In genomic region chr2:75028151-75028550, GRCm38 (mm10) we compare ENCODE assay signal across 23 mouse cellular contexts.
A peak's percentile ranks its signal among the peaks of the same experiment; 100 is the strongest.
DNase-seq lines count a peak whose midpoint lies in the region; ATAC-seq and TF ChIP-seq lines count a peak whose summit lies in the region.
"Had no signal": no experiment of that assay in that cellular context is flagged by ENCODE, and none has a peak within 500 bp of the region (broad histone marks: within the 10 kb centered on the region; RNA-seq: fewer than 3 reads in every experiment).

No protein-coding gene starts in this region.

- no peaks in the 10 kb centered on the region for H3K4me1 ChIP-seq in lung, postnatal 0 days (ENCODE audit: insufficient read depth, low read depth, low read length)

- H3K4me2 ChIP-seq in lung, postnatal 0 days (replicated peaks; ENCODE audit: low read depth, low read length), result no peak overlapping the region
- H3K4me2 ChIP-seq: embryonic facial prominence, embryonic 15.5 days; hindbrain, embryonic 15.5 days had no signal

- no peaks in the 10 kb centered on the region for H3K9me3 ChIP-seq in lung, postnatal 0 days (ENCODE audit: low read length)
- H3K9me3 ChIP-seq: embryonic facial prominence, embryonic 15.5 days; forebrain, embryonic 10.5 days; G1E; hindbrain, embryonic 15.5 days had no signal

- peak; percentile 93 for DNase-seq in heart, adult 11 months
- DNase-seq in heart, postnatal 25 days (ENCODE audit: low spot score), result no peak
- DNase-seq in lung, postnatal 10 days, result peak; percentile 8
- DNase-seq in lung, postnatal 0 days (ENCODE audit: low spot score), result no peak
- peak; percentile 21 for DNase-seq in heart, postnatal 4 days
- no peak for DNase-seq in layer of hippocampus, postnatal 10 days (ENCODE audit: low spot score in 2 of 2)
- DNase-seq in kidney, adult 9 months, result no peak
- DNase-seq: adrenal gland, adult 8-10 months; adrenal gland, postnatal 36 days; B cell, adult 2 months; cerebellum, adult 2 months; cerebellum, postnatal 10 days; embryo, embryonic 11 days; gastrocnemius, adult 2 months; gastrocnemius, postnatal 25 days had no signal

- no peak for TF ChIP-seq EP300 in lung, postnatal 0 days (IDR thresholded peaks at IDR 0.05)

- H3K9ac ChIP-seq in lung, postnatal 0 days (replicated peaks; ENCODE audit: low read depth), result no peak overlapping the region
- H3K9ac ChIP-seq: embryonic facial prominence, embryonic 15.5 days; hindbrain, embryonic 15.5 days had no signal

- no peak overlapping the region for H3K4me3 ChIP-seq in lung, postnatal 0 days (ENCODE audit: low read depth, low read length)
- H3K4me3 ChIP-seq: embryonic facial prominence, embryonic 15.5 days; erythroblast, embryonic 14.5 days; forebrain, embryonic 10.5 days; gastrocnemius, adult 2 months; hindbrain, embryonic 15.5 days had no signal

- ATAC-seq in lung, postnatal 0 days, result no peak
- ATAC-seq: CD4-positive, CD25-positive, alpha-beta regulatory T cell, adult 4 months; forebrain, embryonic 14.5 days; intestine, embryonic 16.5 days had no signal

- no peaks in the 10 kb centered on the region for H3K27me3 ChIP-seq in lung, postnatal 0 days (replicated peaks; ENCODE audit: insufficient read depth, low read length)
- H3K27me3 ChIP-seq: embryonic facial prominence, embryonic 15.5 days; hindbrain, embryonic 15.5 days had no signal

- intact Hi-C loops in heart, postnatal 25 days (cut with DNase I), result no loop called here

- no peak for TF ChIP-seq CTCF in lung, postnatal 0 days (IDR thresholded peaks at IDR 0.05)

- 74% methylated on average over 10 of the region's 10 CpGs for WGBS in lung, postnatal 0 days

- no peak overlapping the region for H3K27ac ChIP-seq in lung, postnatal 0 days (ENCODE audit: low read length)
- H3K27ac ChIP-seq: embryonic facial prominence, embryonic 15.5 days; forebrain, embryonic 10.5 days; gastrocnemius, adult 2 months; hindbrain, embryonic 15.5 days had no signal

- H3K36me3 ChIP-seq in lung, postnatal 0 days (ENCODE audit: insufficient read depth, low read length), result no peaks in the 10 kb centered on the region
- H3K36me3 ChIP-seq: embryonic facial prominence, embryonic 15.5 days; forebrain, embryonic 10.5 days; G1E; hindbrain, embryonic 15.5 days had no signal

Comparison
In these comparisons a context has a peak if more than half of its experiments do, and no peak if none do; other contexts are left out.
1. DNase-seq: peak in heart, adult 11 months (single experiment), lung, postnatal 10 days (single experiment) and heart, postnatal 4 days (single experiment); none in heart, postnatal 25 days (single experiment), lung, postnatal 0 days (single experiment), layer of hippocampus, postnatal 10 days (0 of 2) and kidney, adult 9 months (single experiment).